ENCODE assay signal across 28 mouse cellular contexts in the genomic region with DNA sequence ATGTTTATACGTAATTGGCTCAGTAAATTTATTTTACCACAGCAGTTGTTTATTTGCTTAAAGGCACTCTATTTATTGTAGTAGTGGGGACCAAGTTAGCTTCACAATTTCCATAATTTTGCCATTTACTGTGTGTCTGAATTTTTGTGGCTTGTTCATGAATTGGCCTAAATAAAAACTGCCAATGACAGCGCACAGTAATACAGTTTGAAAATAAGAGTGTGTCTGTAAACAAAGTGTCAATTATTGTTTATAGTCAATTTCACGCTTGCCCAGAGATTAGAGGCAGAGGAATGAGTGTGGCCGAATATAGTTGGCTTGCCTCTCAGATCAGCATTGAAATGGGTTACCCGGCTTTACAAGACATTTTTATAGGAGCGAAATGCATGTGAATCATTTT.
"Had no signal": no experiment of that assay in that cellular context is flagged by ENCODE, and none has a peak within 500 bp of the region (broad histone marks: within the 10 kb centered on the region; RNA-seq: fewer than 3 reads in every experiment).

No protein-coding gene starts in this region.

- ATAC-seq: forebrain, embryonic 13.5 days; forebrain, embryonic 14.5 days; forebrain, embryonic 15.5 days; forebrain, embryonic 16.5 days; forebrain, postnatal 0 days had no signal

- H3K27ac ChIP-seq: embryonic facial prominence, embryonic 10.5 days; embryonic facial prominence, embryonic 12.5 days; embryonic facial prominence, embryonic 13.5 days; embryonic facial prominence, embryonic 15.5 days; forebrain, embryonic 10.5 days; forebrain, embryonic 12.5 days; forebrain, embryonic 13.5 days; forebrain, embryonic 15.5 days; gastrocnemius, adult 2 months had no signal

- H3K9me3 ChIP-seq: embryonic facial prominence, embryonic 10.5 days; embryonic facial prominence, embryonic 12.5 days; embryonic facial prominence, embryonic 13.5 days; embryonic facial prominence, embryonic 15.5 days; forebrain, embryonic 10.5 days; forebrain, embryonic 12.5 days; forebrain, embryonic 13.5 days; forebrain, embryonic 15.5 days had no signal

- H3K4me2 ChIP-seq: embryonic facial prominence, embryonic 12.5 days; embryonic facial prominence, embryonic 13.5 days; embryonic facial prominence, embryonic 15.5 days; forebrain, embryonic 12.5 days; forebrain, embryonic 13.5 days; forebrain, embryonic 15.5 days had no signal

- DNase-seq: cerebellum, adult 18-20 months; cerebellum, adult 2 months; cerebellum, adult 8-10 months; cerebellum, adult 9-10 months; cerebellum, adult 9-11 months; cerebellum, postnatal 10 days; cerebellum, postnatal 14 days; cerebellum, postnatal 25 days; cerebellum, postnatal 36 days; embryo, embryonic 11 days; forebrain, postnatal 0 days; gastrocnemius, adult 2 months; gastrocnemius, postnatal 10 days; gastrocnemius, postnatal 14 days; gastrocnemius, postnatal 25 days; gastrocnemius, postnatal 36 days; heart, adult 11 months had no signal

- H3K27me3 ChIP-seq: embryonic facial prominence, embryonic 12.5 days; embryonic facial prominence, embryonic 13.5 days; embryonic facial prominence, embryonic 15.5 days; forebrain, embryonic 12.5 days; forebrain, embryonic 13.5 days; forebrain, embryonic 15.5 days had no signal

- H3K4me1 ChIP-seq: embryonic facial prominence, embryonic 10.5 days; embryonic facial prominence, embryonic 12.5 days; embryonic facial prominence, embryonic 13.5 days; embryonic facial prominence, embryonic 15.5 days; forebrain, embryonic 12.5 days; forebrain, embryonic 13.5 days; forebrain, embryonic 15.5 days had no signal

- H3K36me3 ChIP-seq: embryonic facial prominence, embryonic 10.5 days; embryonic facial prominence, embryonic 12.5 days; embryonic facial prominence, embryonic 13.5 days; embryonic facial prominence, embryonic 15.5 days; forebrain, embryonic 10.5 days; forebrain, embryonic 12.5 days; forebrain, embryonic 15.5 days had no signal

- H3K4me3 ChIP-seq: embryonic facial prominence, embryonic 10.5 days; embryonic facial prominence, embryonic 12.5 days; embryonic facial prominence, embryonic 13.5 days; embryonic facial prominence, embryonic 15.5 days; erythroblast, embryonic 14.5 days; forebrain, embryonic 10.5 days; forebrain, embryonic 12.5 days; forebrain, embryonic 13.5 days; forebrain, embryonic 15.5 days; gastrocnemius, adult 2 months had no signal

- H3K9ac ChIP-seq: embryonic facial prominence, embryonic 12.5 days; embryonic facial prominence, embryonic 13.5 days; embryonic facial prominence, embryonic 15.5 days; forebrain, embryonic 12.5 days; forebrain, embryonic 13.5 days; forebrain, embryonic 15.5 days; forebrain, postnatal 0 days had no signal
